Mouse (Mus musculus) liver (tissue): ENCODE data around the gene Arhgef7.
A peak's percentile ranks its signal among the peaks of the same experiment; 100 is the strongest.

Experiments
- DNase-seq: peaks from one replicate; pipeline ENCODE4 v3.0.0-alpha.2; 2020; ENCODE audit warnings: mixed read lengths

Gene Arhgef7

GRCm38 (mm10) chr8:11727651-11728481, at the start of gene Arhgef7:
TSS of gene Arhgef7 (plus strand) at chr8:11727721.
- DNase-seq = peak; percentile 41

GRCm38 (mm10) chr8:11684558-11684957, 43.0 kb upstream of the Arhgef7 start:
- no peak for DNase-seq

- DNase-seq = no peak
Measured at GRCm38 (mm10) chr8:11687251-11687650, 40.3 kb upstream of the Arhgef7 start.

GRCm38 (mm10) chr8:11689945-11690344, 37.6 kb upstream of the Arhgef7 start:
- no peak for DNase-seq

- DNase-seq = no peak
Measured at GRCm38 (mm10) chr8:11691284-11691683, 36.2 kb upstream of the Arhgef7 start.

- no peak for DNase-seq
Measured at GRCm38 (mm10) chr8:11691761-11692160, 35.8 kb upstream of the Arhgef7 start.

- DNase-seq = no peak
Measured at GRCm38 (mm10) chr8:11692455-11692854, 35.1 kb upstream of the Arhgef7 start.

- DNase-seq = no peak
Measured at GRCm38 (mm10) chr8:11693972-11694371, 33.5 kb upstream of the Arhgef7 start.

GRCm38 (mm10) chr8:11696176-11696575, 31.3 kb upstream of the Arhgef7 start:
- no peak for DNase-seq

- DNase-seq = no peak
Measured at GRCm38 (mm10) chr8:11697467-11697866, 30.1 kb upstream of the Arhgef7 start.

GRCm38 (mm10) chr8:11699442-11700001, 28.0 kb upstream of the Arhgef7 start:
- no peak for DNase-seq

GRCm38 (mm10) chr8:11700060-11701032, 27.2 kb upstream of the Arhgef7 start:
- peak; percentile 81 for DNase-seq

GRCm38 (mm10) chr8:11701033-11701362, 26.5 kb upstream of the Arhgef7 start, which contains the start of gene 1700016D06Rik:
TSS of gene 1700016D06Rik (minus strand) at chr8:11701063.
- no peak for DNase-seq

- DNase-seq = no peak
Measured at GRCm38 (mm10) chr8:11701428-11701827, 26.1 kb upstream of the Arhgef7 start.

- no peak for DNase-seq
Measured at GRCm38 (mm10) chr8:11703789-11704188, 23.7 kb upstream of the Arhgef7 start.

GRCm38 (mm10) chr8:11704716-11705420, 22.7 kb upstream of the Arhgef7 start:
- peak; percentile 35 for DNase-seq

- no peak for DNase-seq
Measured at GRCm38 (mm10) chr8:11705818-11706217, 21.7 kb upstream of the Arhgef7 start.

- DNase-seq = no peak
Measured at GRCm38 (mm10) chr8:11707701-11708100, 19.8 kb upstream of the Arhgef7 start.

GRCm38 (mm10) chr8:11708815-11709214, 18.7 kb upstream of the Arhgef7 start:
- no peak for DNase-seq

GRCm38 (mm10) chr8:11709542-11709941, 18.0 kb upstream of the Arhgef7 start:
- DNase-seq = no peak

GRCm38 (mm10) chr8:11710415-11710814, 17.1 kb upstream of the Arhgef7 start:
- no peak for DNase-seq

- DNase-seq = peak; percentile 43
Measured at GRCm38 (mm10) chr8:11712244-11712643, 15.3 kb upstream of the Arhgef7 start.

- no peak for DNase-seq
Measured at GRCm38 (mm10) chr8:11717194-11717593, 10.3 kb upstream of the Arhgef7 start.
